Mouse (Mus musculus): ENCODE data around the gene Tshb. TPM values are rescaled to one million over a fixed set of nuclear protein-coding genes. Genes with fewer than 3 reads are reported as not detected.
A peak's percentile ranks its signal among the peaks of the same experiment; 100 is the strongest.

Gene Tshb
- 0.10 TPM in 1 of 2 replicates, not detected in the other for polyA plus RNA-seq (2015; fragmentation: Nextera tagmentation; extraction: Ambion mirVana)

GRCm38 (mm10) chr3:102782618-102783017 is at the start of gene Tshb:
Gene Tshb (minus strand): TSS chr3:102782718.
- Histone ChIP-seq H3K36me3 (ENCODE audit: control insufficient read depth, insufficient read depth, low read length) (no peaks in the 10 kb centered on the region), H3K4me2 (ENCODE audit: low read depth, low read length) (no peak within 1 kb of the TSS), H3K4me1 (ENCODE audit: control insufficient read depth, insufficient read depth, low read length) (no peaks in the 10 kb centered on the region), H3K27me3 (replicated peaks; ENCODE audit: control insufficient read depth, insufficient read depth, low read length) (no peaks in the 10 kb centered on the region), H3K4me3 (ENCODE audit: low read length) (no peak within 1 kb of the TSS), H3K9ac (ENCODE audit: low read depth, low read length) (no peak within 1 kb of the TSS), H3K9me3 (ENCODE audit: control insufficient read depth, low read length) (no peaks in the 10 kb centered on the region), H3K27ac (ENCODE audit: low read length) (no peak within 1 kb of the TSS)
- ATAC-seq = no peak
- WGBS = 66% methylated on average over 2 of the region's 2 CpGs

GRCm38 (mm10) chr3:102803937-102804336 is 21.4 kb upstream of the Tshb start:
- Histone ChIP-seq H3K9me3 (ENCODE audit: control insufficient read depth, low read length) (no peaks in the 10 kb centered on the region), H3K4me2 (ENCODE audit: low read depth, low read length) (no peak overlapping the region), H3K27me3 (replicated peaks; ENCODE audit: control insufficient read depth, insufficient read depth, low read length) (no peaks in the 10 kb centered on the region), H3K4me1 (ENCODE audit: control insufficient read depth, insufficient read depth, low read length) (no peaks in the 10 kb centered on the region), H3K36me3 (ENCODE audit: control insufficient read depth, insufficient read depth, low read length) (no peaks in the 10 kb centered on the region), H3K27ac (ENCODE audit: low read length) (no peak overlapping the region), H3K9ac (ENCODE audit: low read depth, low read length) (no peak overlapping the region), H3K4me3 (ENCODE audit: low read length) (no peak overlapping the region)
- WGBS = 4% methylated on average over 3 of the region's 3 CpGs
- ATAC-seq = no peak

- no peak for ATAC-seq
- no peaks in the 10 kb centered on the region for H3K9me3 ChIP-seq (ENCODE audit: control insufficient read depth, low read length)
- H3K4me3 ChIP-seq (ENCODE audit: low read length) = no peak overlapping the region
- H3K36me3 ChIP-seq (ENCODE audit: control insufficient read depth, insufficient read depth, low read length) = no peaks in the 10 kb centered on the region
- no peak overlapping the region for H3K9ac ChIP-seq (ENCODE audit: low read depth, low read length)
- no peak overlapping the region for H3K4me2 ChIP-seq (ENCODE audit: low read depth, low read length)
- H3K27ac ChIP-seq (ENCODE audit: low read length) = no peak overlapping the region
- H3K4me1 ChIP-seq (ENCODE audit: control insufficient read depth, insufficient read depth, low read length) = no peaks in the 10 kb centered on the region
- 35% methylated on average over 4 of the region's 4 CpGs for WGBS
- H3K27me3 ChIP-seq (replicated peaks; ENCODE audit: control insufficient read depth, insufficient read depth, low read length) = no peaks in the 10 kb centered on the region
These were observed 4.9 kb upstream of the Tshb start for GRCm38 (mm10) chr3:102787369-102787768.

- WGBS = 80% methylated on average over 4 of the region's 4 CpGs
- no peak overlapping the region for H3K27ac ChIP-seq (ENCODE audit: low read length)
- no peak overlapping the region for H3K4me2 ChIP-seq (ENCODE audit: low read depth, low read length)
- H3K27me3 ChIP-seq (replicated peaks; ENCODE audit: control insufficient read depth, insufficient read depth, low read length) = no peaks in the 10 kb centered on the region
- no peak for ATAC-seq
- no peak overlapping the region for H3K4me3 ChIP-seq (ENCODE audit: low read length)
- no peak overlapping the region for H3K9ac ChIP-seq (ENCODE audit: low read depth, low read length)
- H3K4me1 ChIP-seq (ENCODE audit: control insufficient read depth, insufficient read depth, low read length) = no peaks in the 10 kb centered on the region
- H3K36me3 ChIP-seq (ENCODE audit: control insufficient read depth, insufficient read depth, low read length) = no peaks in the 10 kb centered on the region
- H3K9me3 ChIP-seq (ENCODE audit: control insufficient read depth, low read length) = no peaks in the 10 kb centered on the region
These were observed 9.5 kb downstream of the Tshb start for GRCm38 (mm10) chr3:102773018-102773417.

GRCm38 (mm10) chr3:102764850-102765249 is 17.7 kb downstream of the Tshb start:
- H3K4me3 ChIP-seq (ENCODE audit: low read length) = no peak overlapping the region
- H3K9me3 ChIP-seq (ENCODE audit: control insufficient read depth, low read length) = no peaks in the 10 kb centered on the region
- H3K4me2 ChIP-seq (ENCODE audit: low read depth, low read length) = no peak overlapping the region
- no peaks in the 10 kb centered on the region for H3K36me3 ChIP-seq (ENCODE audit: control insufficient read depth, insufficient read depth, low read length)
- H3K4me1 ChIP-seq (ENCODE audit: control insufficient read depth, insufficient read depth, low read length) = 0 out of 2 replicates have a peak, but pooled peaks cover 3% of the 10 kb centered on the region
- H3K9ac ChIP-seq (ENCODE audit: low read depth, low read length) = no peak overlapping the region
- H3K27me3 ChIP-seq (replicated peaks; ENCODE audit: control insufficient read depth, insufficient read depth, low read length) = no peaks in the 10 kb centered on the region
- H3K27ac ChIP-seq (ENCODE audit: low read length) = no peak overlapping the region
- ATAC-seq = peak; percentile 26; the same call in 1 of the 2 replicates
- 49% methylated on average over 7 of the region's 7 CpGs for WGBS

GRCm38 (mm10) chr3:102763713-102764400 is 18.7 kb downstream of the Tshb start:
- Histone ChIP-seq H3K4me1 (ENCODE audit: control insufficient read depth, insufficient read depth, low read length) (0 out of 2 replicates have a peak, but pooled peaks cover 3% of the 10 kb centered on the region), H3K27ac (ENCODE audit: low read length) (no peak overlapping the region), H3K9me3 (ENCODE audit: control insufficient read depth, low read length) (no peaks in the 10 kb centered on the region), H3K27me3 (replicated peaks; ENCODE audit: control insufficient read depth, insufficient read depth, low read length) (no peaks in the 10 kb centered on the region), H3K4me2 (ENCODE audit: low read depth, low read length) (no peak overlapping the region), H3K36me3 (ENCODE audit: control insufficient read depth, insufficient read depth, low read length) (no peaks in the 10 kb centered on the region), H3K4me3 (ENCODE audit: low read length) (no peak overlapping the region), H3K9ac (ENCODE audit: low read depth, low read length) (no peak overlapping the region)
- 37% methylated on average over 10 of the region's 10 CpGs for WGBS
- peak; percentile 28; the same call in 1 of the 2 replicates for ATAC-seq

GRCm38 (mm10) chr3:102762388-102762787 is 20.1 kb downstream of the Tshb start:
- Histone ChIP-seq H3K36me3 (ENCODE audit: control insufficient read depth, insufficient read depth, low read length) (no peaks in the 10 kb centered on the region), H3K4me2 (ENCODE audit: low read depth, low read length) (no peak overlapping the region), H3K4me3 (ENCODE audit: low read length) (no peak overlapping the region), H3K9ac (ENCODE audit: low read depth, low read length) (no peak overlapping the region), H3K9me3 (ENCODE audit: control insufficient read depth, low read length) (no peaks in the 10 kb centered on the region), H3K27me3 (replicated peaks; ENCODE audit: control insufficient read depth, insufficient read depth, low read length) (no peaks in the 10 kb centered on the region), H3K27ac (ENCODE audit: low read length) (no peak overlapping the region), H3K4me1 (ENCODE audit: control insufficient read depth, insufficient read depth, low read length) (0 out of 2 replicates have a peak, but pooled peaks cover 3% of the 10 kb centered on the region)
- no peak for ATAC-seq
- 45% methylated on average over 3 of the region's 3 CpGs for WGBS

- H3K4me2 ChIP-seq (ENCODE audit: low read depth, low read length) = no peak overlapping the region
- H3K27me3 ChIP-seq (replicated peaks; ENCODE audit: control insufficient read depth, insufficient read depth, low read length) = no peaks in the 10 kb centered on the region
- no peak overlapping the region for H3K27ac ChIP-seq (ENCODE audit: low read length)
- no peak for ATAC-seq
- peaks cover 12% of the 10 kb centered on the region; the same call in 1 of the 2 replicates for H3K4me1 ChIP-seq (ENCODE audit: control insufficient read depth, insufficient read depth, low read length)
- no peak overlapping the region for H3K4me3 ChIP-seq (ENCODE audit: low read length)
- WGBS = 85% methylated on average over 3 of the region's 3 CpGs
- H3K9ac ChIP-seq (ENCODE audit: low read depth, low read length) = no peak overlapping the region
- no peaks in the 10 kb centered on the region for H3K36me3 ChIP-seq (ENCODE audit: control insufficient read depth, insufficient read depth, low read length)
- no peaks in the 10 kb centered on the region for H3K9me3 ChIP-seq (ENCODE audit: control insufficient read depth, low read length)
These were observed 22.3 kb downstream of the Tshb start for GRCm38 (mm10) chr3:102760236-102760635.

GRCm38 (mm10) chr3:102757019-102757418 is 25.5 kb downstream of the Tshb start:
- Histone ChIP-seq H3K27ac (ENCODE audit: low read length) (no peak overlapping the region), H3K27me3 (replicated peaks; ENCODE audit: control insufficient read depth, insufficient read depth, low read length) (no peaks in the 10 kb centered on the region), H3K4me2 (ENCODE audit: low read depth, low read length) (no peak overlapping the region), H3K4me3 (ENCODE audit: low read length) (no peak overlapping the region), H3K36me3 (ENCODE audit: control insufficient read depth, insufficient read depth, low read length) (no peaks in the 10 kb centered on the region), H3K4me1 (ENCODE audit: control insufficient read depth, insufficient read depth, low read length) (peaks cover 8% of the 10 kb centered on the region; the same call in 1 of the 2 replicates), H3K9ac (ENCODE audit: low read depth, low read length) (no peak overlapping the region), H3K9me3 (ENCODE audit: control insufficient read depth, low read length) (no peaks in the 10 kb centered on the region)
- ATAC-seq = peak; percentile 27; the same call in 1 of the 2 replicates
- WGBS = 67% methylated on average over 6 of the region's 6 CpGs

Measured in intestine, embryonic 16.5 days (tissue).